In genomic region chr3:159548303-159548702, GRCm38 (mm10) we compare ENCODE assay signal across 8 mouse cellular contexts. TPM values are rescaled to one million over a fixed set of nuclear protein-coding genes. Genes with fewer than 3 reads are reported as not detected.
DNase-seq lines count a peak whose midpoint lies in the region.

No protein-coding gene starts in this region.

- DNase-seq in embryo, embryonic 10 days (ENCODE audit: low spot score), result peak; percentile 9
- no peak for DNase-seq in embryo, embryonic 9.5 days (ENCODE audit: extremely low spot score)
- DNase-seq in left cerebral cortex, adult 11 months (ENCODE audit: low spot score), result peak; percentile 11
- DNase-seq in left cerebral cortex, adult 8-10 months (ENCODE audit: low spot score in 2 of 2), result no peak
- peak; percentile 47 for DNase-seq in embryo, embryonic 11 days
- DNase-seq in right cerebral cortex, adult 2 months (ENCODE audit: low spot score in 2 of 2), result peak; percentile 8 to 54
- DNase-seq in cerebellum, adult 11-12 months, result no peak
- DNase-seq in lung, postnatal 25 days (ENCODE audit: low spot score), result no peak

RNA-seq across cellular contexts. Expression of gene Rpe65, which starts 50.7 kb away (rescaled TPM):
- total RNA-seq in left cerebral cortex, adult 8-10 months (2022), result 1 to 10 TPM; 1.2 to 2.6 (median 1.9) TPM

RNA-seq across cellular contexts. Expression of gene Depdc1a, which starts 53.1 kb away (rescaled TPM):
- under 1 TPM in 3 of 4 experiments, not detected in 1; 0.11 to 0.19 (median 0.13) TPM for total RNA-seq in left cerebral cortex, adult 8-10 months (2022)

Comparison
In these comparisons a context has a peak if more than half of its experiments do, and no peak if none do; other contexts are left out.
1. DNase-seq: peak in embryo, embryonic 10 days (single experiment), left cerebral cortex, adult 11 months (single experiment), embryo, embryonic 11 days (single experiment) and right cerebral cortex, adult 2 months (2 of 2); none in embryo, embryonic 9.5 days (single experiment), left cerebral cortex, adult 8-10 months (0 of 2), cerebellum, adult 11-12 months (single experiment) and lung, postnatal 25 days (single experiment).